Mouse (Mus musculus) CH12.LX (cell line): ENCODE measurements around the gene Folr1.

ENCODE experiments used
- CTCF ChIP-seq, 2 experiments: IDR thresholded peaks in 1 of 2; conservative IDR thresholded peaks in 1 of 2; 2 replicates each; pipeline ENCODE4 v1.5.1; 2011 to 2012; ENCODE audit warnings: low read depth in 2 of 2, low read length in 2 of 2, improper control_type of control experiment in 1 of 2, inconsistent platforms in 1 of 2, mild to moderate bottlenecking in 1 of 2, moderate library complexity in 1 of 2
- ELF1 ChIP-seq: IDR thresholded peaks from 2 replicates; pipeline ENCODE4 v1.6.1; 2014; ENCODE audit warnings: low read depth, mild to moderate bottlenecking, inconsistent platforms, low read length, improper control_type of control experiment
- HCFC1 ChIP-seq: IDR thresholded peaks from 2 replicates; pipeline ENCODE4 v1.6.1; 2012; ENCODE audit warnings: low read depth, mild to moderate bottlenecking, inconsistent platforms, low read length, improper control_type of control experiment
- POLR2A ChIP-seq: IDR thresholded peaks from 2 replicates; pipeline ENCODE4 v1.6.1; 2011; ENCODE audit warnings: low read depth, mild to moderate bottlenecking, improper control_type of control experiment, low read length
- POLR2AphosphoS2 ChIP-seq: IDR thresholded peaks from 2 replicates; pipeline ENCODE4 v1.6.1; 2011; ENCODE audit warnings: low read depth, low read length, improper control_type of control experiment
- RCOR1 ChIP-seq: conservative IDR thresholded peaks from 2 replicates; pipeline ENCODE4 v1.6.1; 2012; ENCODE audit warnings: low read depth, mild to moderate bottlenecking, inconsistent platforms, low read length, improper control_type of control experiment
- USF1 ChIP-seq: IDR thresholded peaks from 2 replicates; pipeline ENCODE4 v1.6.1; 2014; ENCODE audit warnings: low read depth, mild to moderate bottlenecking, inconsistent platforms, low read length, improper control_type of control experiment
- ZC3H11A ChIP-seq: IDR thresholded peaks from 2 replicates; pipeline ENCODE4 v1.6.1; 2012; ENCODE audit warnings: low read depth, mild to moderate bottlenecking, inconsistent platforms, low read length, improper control_type of control experiment
- ZMIZ1 ChIP-seq: IDR thresholded peaks from 2 replicates; pipeline ENCODE4 v1.6.1; 2012; ENCODE audit warnings: low read depth, mild to moderate bottlenecking, inconsistent platforms, low read length, improper control_type of control experiment

GRCm38 (mm10) chr7:101830373-101830772, 40.2 kb downstream of the Folr1 start:
- TF ChIP-seq POLR2A: no peak
- no peak for TF ChIP-seq HCFC1
- TF ChIP-seq CTCF (conservative IDR thresholded peaks at IDR 0.05 in 1 of 2, IDR thresholded peaks at IDR 0.05 in 1 of 2; ENCODE audit: low read depth in 2 of 2, low read length in 2 of 2): peak in 1 of 2 experiments; percentile 44; a peak in 2 of 4 replicates
- no peak for TF ChIP-seq ZC3H11A
- TF ChIP-seq USF1: no peak
- no peak for TF ChIP-seq ELF1
- TF ChIP-seq RCOR1: no peak
- TF ChIP-seq ZMIZ1: no peak
- TF ChIP-seq POLR2AphosphoS2: no peak
